Mouse (Mus musculus): ENCODE measurements at regions not wholly inside any gene's neighbourhood (a gene's known extent, or its start where the extent isn't known, plus 50 kb on each side); places are given as distances from the start of the nearest gene placed in this dataset.

- Histone ChIP-seq H3K4me1 (ENCODE audit: control insufficient read depth in 2 of 2, insufficient read depth in 2 of 2, low read length in 2 of 2, poor library complexity in 1 of 2) (no peaks in the 10 kb centered on the region), H3K9ac (ENCODE audit: insufficient read depth, low read depth, low read length, poor library complexity, severe bottlenecking) (no peak overlapping the region), H3K4me3 (ENCODE audit: insufficient read depth in 1 of 2, low read depth in 1 of 2, low read length in 2 of 2, poor library complexity in 1 of 2, severe bottlenecking in 1 of 2) (no peak overlapping the region), H3K27ac (ENCODE audit: insufficient read depth, low read depth, low read length, poor library complexity, severe bottlenecking) (no peak overlapping the region), H3K36me3 (ENCODE audit: control insufficient read depth, insufficient read depth, low read length, poor library complexity, severe bottlenecking) (no peaks in the 10 kb centered on the region), H3K9me3 (ENCODE audit: control insufficient read depth, insufficient read depth, low read depth, low read length) (no peaks in the 10 kb centered on the region)
- DNase-seq (ENCODE audit: low read depth, low spot score), result no peak
- in situ Hi-C loops (cut with MboI; ENCODE audit: low sequenced_read_pairs in 2 of 2, unreplicated experiment in 2 of 2), result no loop called here
- TF ChIP-seq MAFK (IDR thresholded peaks at IDR 0.05; ENCODE audit: insufficient read depth, low read depth, low read length), result no peak
- no peak for TF ChIP-seq ZNF384 (IDR thresholded peaks at IDR 0.05; ENCODE audit: low read depth, low read length)
- no peak for TF ChIP-seq ZC3H11A (IDR thresholded peaks at IDR 0.05; ENCODE audit: borderline replicate concordance, low read depth, low read length)
- no peak for TF ChIP-seq CHD2 (IDR thresholded peaks at IDR 0.05; ENCODE audit: low read depth, low read length)
- no peak for TF ChIP-seq HCFC1 (IDR thresholded peaks at IDR 0.05; ENCODE audit: borderline replicate concordance, insufficient read depth, low read length)
These were observed 315.2 kb upstream of the C030005K15Rik start for GRCm38 (mm10) chr10:98041766-98042165.

- H3K36me3 ChIP-seq (ENCODE audit: control insufficient read depth, insufficient read depth, low read length, poor library complexity, severe bottlenecking), result no peaks in the 10 kb centered on the region
- H3K4me3 ChIP-seq (ENCODE audit: insufficient read depth in 1 of 2, low read depth in 1 of 2, low read length in 2 of 2, poor library complexity in 1 of 2, severe bottlenecking in 1 of 2), result no peak overlapping the region
- no peak for DNase-seq (ENCODE audit: low read depth, low spot score)
- no peak overlapping the region for H3K27ac ChIP-seq (ENCODE audit: insufficient read depth, low read depth, low read length, poor library complexity, severe bottlenecking)
- H3K9me3 ChIP-seq (ENCODE audit: control insufficient read depth, insufficient read depth, low read depth, low read length), result no peaks in the 10 kb centered on the region
- TF ChIP-seq MAFK (IDR thresholded peaks at IDR 0.05; ENCODE audit: insufficient read depth, low read depth, low read length) (no peak), ZC3H11A (IDR thresholded peaks at IDR 0.05; ENCODE audit: borderline replicate concordance, low read depth, low read length) (no peak), CHD2 (IDR thresholded peaks at IDR 0.05; ENCODE audit: low read depth, low read length) (no peak), ZNF384 (IDR thresholded peaks at IDR 0.05; ENCODE audit: low read depth, low read length) (no peak), HCFC1 (IDR thresholded peaks at IDR 0.05; ENCODE audit: borderline replicate concordance, insufficient read depth, low read length) (no peak)
- in situ Hi-C loops (cut with MboI; ENCODE audit: low sequenced_read_pairs in 2 of 2, unreplicated experiment in 2 of 2), result no loop called here
- H3K4me1 ChIP-seq (ENCODE audit: control insufficient read depth in 2 of 2, insufficient read depth in 2 of 2, low read length in 2 of 2, poor library complexity in 1 of 2), result no peaks in the 10 kb centered on the region
- no peak overlapping the region for H3K9ac ChIP-seq (ENCODE audit: insufficient read depth, low read depth, low read length, poor library complexity, severe bottlenecking)
These were observed 317.3 kb upstream of the C030005K15Rik start for GRCm38 (mm10) chr10:98043873-98044272.

- in situ Hi-C loops (cut with MboI; ENCODE audit: low sequenced_read_pairs in 2 of 2, unreplicated experiment in 2 of 2), result no loop called here
- Histone ChIP-seq H3K9ac (ENCODE audit: insufficient read depth, low read depth, low read length, poor library complexity, severe bottlenecking) (no peak overlapping the region), H3K27ac (ENCODE audit: insufficient read depth, low read depth, low read length, poor library complexity, severe bottlenecking) (no peak overlapping the region), H3K4me1 (ENCODE audit: control insufficient read depth in 2 of 2, insufficient read depth in 2 of 2, low read length in 2 of 2, poor library complexity in 1 of 2) (no peaks in the 10 kb centered on the region), H3K9me3 (ENCODE audit: control insufficient read depth, insufficient read depth, low read depth, low read length) (no peaks in the 10 kb centered on the region), H3K36me3 (ENCODE audit: control insufficient read depth, insufficient read depth, low read length, poor library complexity, severe bottlenecking) (no peaks in the 10 kb centered on the region), H3K4me3 (ENCODE audit: insufficient read depth in 1 of 2, low read depth in 1 of 2, low read length in 2 of 2, poor library complexity in 1 of 2, severe bottlenecking in 1 of 2) (no peak overlapping the region)
- no peak for TF ChIP-seq CHD2 (IDR thresholded peaks at IDR 0.05; ENCODE audit: low read depth, low read length)
- TF ChIP-seq ZNF384 (IDR thresholded peaks at IDR 0.05; ENCODE audit: low read depth, low read length), result no peak
- no peak for TF ChIP-seq HCFC1 (IDR thresholded peaks at IDR 0.05; ENCODE audit: borderline replicate concordance, insufficient read depth, low read length)
- TF ChIP-seq MAFK (IDR thresholded peaks at IDR 0.05; ENCODE audit: insufficient read depth, low read depth, low read length), result no peak
- no peak for TF ChIP-seq ZC3H11A (IDR thresholded peaks at IDR 0.05; ENCODE audit: borderline replicate concordance, low read depth, low read length)
- DNase-seq (ENCODE audit: low read depth, low spot score), result no peak
These were observed 318.0 kb upstream of the C030005K15Rik start for GRCm38 (mm10) chr10:98044579-98044978.

- in situ Hi-C loops (cut with MboI; ENCODE audit: low sequenced_read_pairs in 2 of 2, unreplicated experiment in 2 of 2), result no loop called here
- no peak overlapping the region for H3K4me3 ChIP-seq (ENCODE audit: insufficient read depth in 1 of 2, low read depth in 1 of 2, low read length in 2 of 2, poor library complexity in 1 of 2, severe bottlenecking in 1 of 2)
- no peaks in the 10 kb centered on the region for H3K4me1 ChIP-seq (ENCODE audit: control insufficient read depth in 2 of 2, insufficient read depth in 2 of 2, low read length in 2 of 2, poor library complexity in 1 of 2)
- no peak overlapping the region for H3K27ac ChIP-seq (ENCODE audit: insufficient read depth, low read depth, low read length, poor library complexity, severe bottlenecking)
- no peak for TF ChIP-seq ZNF384 (IDR thresholded peaks at IDR 0.05; ENCODE audit: low read depth, low read length)
- no peak for DNase-seq (ENCODE audit: low read depth, low spot score)
- no peaks in the 10 kb centered on the region for H3K36me3 ChIP-seq (ENCODE audit: control insufficient read depth, insufficient read depth, low read length, poor library complexity, severe bottlenecking)
- no peak overlapping the region for H3K9ac ChIP-seq (ENCODE audit: insufficient read depth, low read depth, low read length, poor library complexity, severe bottlenecking)
- no peaks in the 10 kb centered on the region for H3K9me3 ChIP-seq (ENCODE audit: control insufficient read depth, insufficient read depth, low read depth, low read length)
These were observed 346.9 kb upstream of the C030005K15Rik start for GRCm38 (mm10) chr10:98073432-98073831.

GRCm38 (mm10) chr10:98084881-98085280, 358.3 kb upstream of the C030005K15Rik start:
- Histone ChIP-seq H3K36me3 (ENCODE audit: control insufficient read depth, insufficient read depth, low read length, poor library complexity, severe bottlenecking) (no peaks in the 10 kb centered on the region), H3K9ac (ENCODE audit: insufficient read depth, low read depth, low read length, poor library complexity, severe bottlenecking) (no peak overlapping the region), H3K4me1 (ENCODE audit: control insufficient read depth in 2 of 2, insufficient read depth in 2 of 2, low read length in 2 of 2, poor library complexity in 1 of 2) (no peaks in the 10 kb centered on the region), H3K4me3 (ENCODE audit: insufficient read depth in 1 of 2, low read depth in 1 of 2, low read length in 2 of 2, poor library complexity in 1 of 2, severe bottlenecking in 1 of 2) (no peak overlapping the region), H3K27ac (ENCODE audit: insufficient read depth, low read depth, low read length, poor library complexity, severe bottlenecking) (no peak overlapping the region), H3K9me3 (ENCODE audit: control insufficient read depth, insufficient read depth, low read depth, low read length) (no peaks in the 10 kb centered on the region)
- in situ Hi-C loops (cut with MboI; ENCODE audit: low sequenced_read_pairs in 2 of 2, unreplicated experiment in 2 of 2), result no loop called here
- DNase-seq (ENCODE audit: low read depth, low spot score), result no peak
- no peak for TF ChIP-seq ZC3H11A (IDR thresholded peaks at IDR 0.05; ENCODE audit: borderline replicate concordance, low read depth, low read length)
- TF ChIP-seq MAFK (IDR thresholded peaks at IDR 0.05; ENCODE audit: insufficient read depth, low read depth, low read length), result no peak
- TF ChIP-seq HCFC1 (IDR thresholded peaks at IDR 0.05; ENCODE audit: borderline replicate concordance, insufficient read depth, low read length), result no peak
- TF ChIP-seq CHD2 (IDR thresholded peaks at IDR 0.05; ENCODE audit: low read depth, low read length), result no peak
- no peak for TF ChIP-seq ZNF384 (IDR thresholded peaks at IDR 0.05; ENCODE audit: low read depth, low read length)
